Mouse (Mus musculus) cerebellum, adult 2 months (tissue): ENCODE measurements around the gene Pappa2.

Source experiments
- CTCF ChIP-seq: fragments of 200-500 bp; IDR thresholded peaks from 2 replicates; pipeline ENCODE4 v1.5.1; 2011; ENCODE audit warnings: low read depth, mild to moderate bottlenecking, control low read depth, low read length, moderate library complexity, borderline replicate concordance; ENCODE audit not compliant: insufficient read depth
- POLR2A ChIP-seq: fragments of 200-500 bp; IDR thresholded peaks from 2 replicates; pipeline ENCODE4 v1.6.1; 2011; ENCODE audit warnings: low read length, control low read depth, borderline replicate concordance; ENCODE audit not compliant: insufficient read depth

DNA sequence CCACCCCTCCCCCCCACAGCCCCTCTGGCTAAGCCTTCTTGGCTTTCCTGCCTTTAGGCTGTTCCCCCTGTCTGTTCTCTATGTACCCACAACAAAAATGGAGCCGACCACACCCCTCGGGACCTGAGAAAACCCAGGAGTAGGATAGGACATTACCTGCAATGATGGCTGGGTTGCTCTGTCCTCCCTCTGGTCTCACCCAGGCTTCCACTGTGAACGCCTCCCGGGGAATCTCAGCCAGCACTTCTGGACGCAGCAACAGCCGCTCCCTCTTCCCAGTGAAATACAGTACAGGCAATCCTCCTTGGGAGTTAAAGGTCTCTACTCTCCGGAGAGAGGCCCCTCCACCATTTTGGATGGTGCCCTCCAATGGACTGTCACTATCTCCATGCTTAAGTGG lies 23.9 kb downstream of the Pappa2 start:
- TF ChIP-seq CTCF (no peak), POLR2A (no peak)
